Mouse (Mus musculus): ENCODE measurements around the gene Rfc2. TPM values are rescaled to one million over a fixed set of nuclear protein-coding genes. Genes with fewer than 3 reads are reported as not detected.

Gene Rfc2
- total and polyA plus RNA-seq, 3 experiments, result 222 to 283 (median 237) TPM

DNA sequence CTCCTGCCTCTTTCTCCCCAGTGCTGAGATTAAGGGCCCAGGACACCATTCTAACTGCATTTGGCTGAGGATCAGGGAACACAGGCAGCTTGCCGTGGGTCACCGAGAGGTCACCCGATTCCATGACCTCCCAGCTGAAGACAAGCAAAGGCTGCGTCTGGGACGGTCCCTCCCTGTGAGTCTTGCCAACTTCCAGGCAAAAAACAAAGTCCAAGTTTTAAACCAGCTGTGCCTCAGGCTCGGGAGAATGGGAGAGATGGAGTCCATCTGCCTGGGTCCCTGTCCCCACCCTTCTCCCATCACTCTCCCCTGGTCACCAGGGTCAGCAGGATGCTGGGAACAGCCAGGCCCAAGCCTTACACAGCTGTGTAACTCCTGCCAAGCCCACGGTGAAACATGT lies 39.5 kb upstream of the Rfc2 start:
- Histone ChIP-seq H3K79me2 (replicated peaks; ENCODE audit: control insufficient read depth, extremely low read depth, insufficient read depth, poor library complexity, severe bottlenecking) (no peaks in the 10 kb centered on the region), H3K4me1 (ENCODE audit: control insufficient read depth in 1 of 2, insufficient read depth in 2 of 2) (peaks cover 0 to 20% of the 10 kb centered on the region in 2 experiments; a peak in 2 of 4 replicates), H3K4me3 (replicated peaks in 1 of 3; ENCODE audit: low read depth in 2 of 3, low read length in 2 of 3, poor library complexity in 1 of 3) (no peak overlapping the region), H3K4me2 (ENCODE audit: insufficient read depth, low read depth, poor library complexity, severe bottlenecking) (no peak overlapping the region), H3K36me3 (replicated peaks in 1 of 2; ENCODE audit: control insufficient read depth in 1 of 2, insufficient read depth in 1 of 2, low read length in 1 of 2) (peaks cover 0 to 56% of the 10 kb centered on the region in 2 experiments), H3K27me3 (replicated peaks) (no peaks in the 10 kb centered on the region), H3K9ac (ENCODE audit: insufficient read depth, low read depth) (no peak overlapping the region), H3K27ac (ENCODE audit: insufficient read depth, low read depth) (no peak overlapping the region), H3K9me3 (replicated peaks; ENCODE audit: low read length) (peaks cover 10% of the 10 kb centered on the region)
- DNase-seq (ENCODE audit: extremely low read depth), result no peak
- dilution Hi-C loops (cut with MboI; ENCODE audit: extremely low pct_ligation_motif_present, extremely low pct_unique_long_range_greater_than_20kb, low sequenced_read_pairs) (no loop called here), in situ Hi-C loops (cut with MboI; ENCODE audit: low pct_ligation_motif_present, low pct_unique_long_range_greater_than_20kb, low sequenced_read_pairs) (no loop called here)
- TF ChIP-seq MEF2A (IDR thresholded peaks at IDR 0.05; ENCODE audit: borderline replicate concordance, low read depth, low read length), result no peak
- TF ChIP-seq ZNF384 (IDR thresholded peaks at IDR 0.05; ENCODE audit: low read depth, low read length), result no peak
- no peak for TF ChIP-seq TCF12 (IDR thresholded peaks at IDR 0.05; ENCODE audit: low read depth, low read length)
- no peak for TF ChIP-seq PAX5 (IDR thresholded peaks at IDR 0.05; ENCODE audit: low read length)
- no peak for TF ChIP-seq RAD21 (IDR thresholded peaks at IDR 0.05; ENCODE audit: low read depth, low read length)
- TF ChIP-seq IRF4 (IDR thresholded peaks at IDR 0.05; ENCODE audit: low read depth, low read length), result no peak
- TF ChIP-seq NRF1 (IDR thresholded peaks at IDR 0.05; ENCODE audit: low read depth, low read length), result no peak
- no peak for TF ChIP-seq CTCF (conservative IDR thresholded peaks at IDR 0.05 in 1 of 2, IDR thresholded peaks at IDR 0.05 in 1 of 2; ENCODE audit: low read depth in 2 of 2, low read length in 2 of 2)
- TF ChIP-seq ELF1 (IDR thresholded peaks at IDR 0.05; ENCODE audit: low read depth, low read length), result no peak
- TF ChIP-seq E2F4 (IDR thresholded peaks at IDR 0.05; ENCODE audit: insufficient replicate concordance, low read depth, low read length), result no peak
- no peak for TF ChIP-seq ZMIZ1 (IDR thresholded peaks at IDR 0.05; ENCODE audit: low read depth, low read length)
- no peak for TF ChIP-seq MYC (IDR thresholded peaks at IDR 0.05; ENCODE audit: low read depth, low read length)
- TF ChIP-seq CHD1 (IDR thresholded peaks at IDR 0.05; ENCODE audit: low read depth, low read length), result no peak
- no peak for TF ChIP-seq ETS1 (conservative IDR thresholded peaks at IDR 0.05; ENCODE audit: low read depth, low read length)
- TF ChIP-seq SIN3A (IDR thresholded peaks at IDR 0.05; ENCODE audit: low read length), result no peak
- TF ChIP-seq HCFC1 (IDR thresholded peaks at IDR 0.05; ENCODE audit: low read depth, low read length), result no peak
- TF ChIP-seq JUND (conservative IDR thresholded peaks at IDR 0.05; ENCODE audit: low read depth, low read length), result no peak
- no peak for TF ChIP-seq POLR2AphosphoS2 (IDR thresholded peaks at IDR 0.05; ENCODE audit: low read depth, low read length)

- Histone ChIP-seq H3K9ac (ENCODE audit: insufficient read depth, low read depth) (no peak overlapping the region), H3K27me3 (replicated peaks) (no peaks in the 10 kb centered on the region), H3K36me3 (replicated peaks in 1 of 2; ENCODE audit: control insufficient read depth in 1 of 2, insufficient read depth in 1 of 2, low read length in 1 of 2) (peaks cover 0 to 37% of the 10 kb centered on the region in 2 experiments), H3K9me3 (replicated peaks; ENCODE audit: low read length) (no peaks in the 10 kb centered on the region), H3K27ac (ENCODE audit: insufficient read depth, low read depth) (no peak overlapping the region), H3K4me1 (ENCODE audit: control insufficient read depth in 1 of 2, insufficient read depth in 2 of 2) (peaks cover 0 to 25% of the 10 kb centered on the region in 2 experiments; a peak in 2 of 4 replicates), H3K79me2 (replicated peaks; ENCODE audit: control insufficient read depth, extremely low read depth, insufficient read depth, poor library complexity, severe bottlenecking) (no peaks in the 10 kb centered on the region), H3K4me2 (ENCODE audit: insufficient read depth, low read depth, poor library complexity, severe bottlenecking) (no peak overlapping the region), H3K4me3 (replicated peaks in 1 of 3; ENCODE audit: low read depth in 2 of 3, low read length in 2 of 3, poor library complexity in 1 of 3) (no peak overlapping the region)
- DNase-seq (ENCODE audit: extremely low read depth), result no peak
- dilution Hi-C loops (cut with MboI; ENCODE audit: extremely low pct_ligation_motif_present, extremely low pct_unique_long_range_greater_than_20kb, low sequenced_read_pairs) (no loop called here), in situ Hi-C loops (cut with MboI; ENCODE audit: low pct_ligation_motif_present, low pct_unique_long_range_greater_than_20kb, low sequenced_read_pairs) (no loop called here)
- TF ChIP-seq MYC (IDR thresholded peaks at IDR 0.05; ENCODE audit: low read depth, low read length), result no peak
- TF ChIP-seq PAX5 (IDR thresholded peaks at IDR 0.05; ENCODE audit: low read length), result no peak
- TF ChIP-seq ZC3H11A (IDR thresholded peaks at IDR 0.05; ENCODE audit: low read depth, low read length), result no peak
- TF ChIP-seq NELFE (IDR thresholded peaks at IDR 0.05; ENCODE audit: low read depth, low read length), result no peak
- no peak for TF ChIP-seq CHD2 (IDR thresholded peaks at IDR 0.05; ENCODE audit: low read length)
Measured at GRCm38 (mm10) chr5:134544516-134545241, 36.5 kb upstream of the Rfc2 start.
